Mouse (Mus musculus) kidney, embryonic 15.5 days (tissue): ENCODE results near the gene Nkd2. TPM values are rescaled to one million over a fixed set of nuclear protein-coding genes. Genes with fewer than 3 reads are reported as not detected.

Source experiments
- ATAC-seq: fragments of 200-750 bp; cut with Nextera tagmentation; replicated peaks from 2 replicates; pipeline ENCODE4 v1.8.0; 2017; ENCODE audit warnings: moderate TSS enrichment; ENCODE audit not compliant: low FRiP score
- H3K27ac ChIP-seq: fragments of 300-500 bp; sonication (generic); 2 replicates; pipeline ENCODE4 v1.5.1; 2015; ENCODE audit warnings: mild to moderate bottlenecking, inconsistent platforms
- H3K27me3 ChIP-seq: fragments of 300-500 bp; sonication (generic); 2 replicates; pipeline ENCODE4 v1.6.1; 2015; ENCODE audit warnings: inconsistent platforms
- H3K36me3 ChIP-seq: fragments of 300-500 bp; sonication (generic); 2 replicates; pipeline ENCODE4 v1.6.1; 2015; ENCODE audit warnings: inconsistent platforms
- H3K4me1 ChIP-seq: fragments of 300-500 bp; sonication (generic); 2 replicates; pipeline ENCODE4 v1.6.1; 2015; ENCODE audit warnings: inconsistent platforms
- H3K4me2 ChIP-seq: fragments of 300-500 bp; sonication (generic); 2 replicates; pipeline ENCODE4 v1.6.1; 2015; ENCODE audit warnings: moderate library complexity, mild to moderate bottlenecking, inconsistent platforms
- H3K4me3 ChIP-seq: fragments of 300-500 bp; sonication (generic); replicated peaks from 2 replicates; pipeline ENCODE4 v1.5.1; 2015; ENCODE audit warnings: mild to moderate bottlenecking, inconsistent platforms
- H3K9ac ChIP-seq: fragments of 300-500 bp; sonication (generic); 2 replicates; pipeline ENCODE4 v1.6.1; 2015; ENCODE audit warnings: mild to moderate bottlenecking, inconsistent platforms
- H3K9me3 ChIP-seq: fragments of 300-500 bp; sonication (generic); replicated peaks from 2 replicates; pipeline ENCODE4 v1.6.1; 2016; ENCODE audit warnings: inconsistent platforms
- WGBS: fragments of 180-500 bp; shearing (Covaris S2); methylation state at CpG from one replicate; pipeline ENCODE4 v1.1.7; 2015; ENCODE audit warnings: mixed read lengths; 5-methylcytosine and 5-hydroxymethylcytosine counted together
- polyA plus RNA-seq: library from polyadenylated mRNA; unstranded; fragments of >200 nt; fragmentation: Nextera tagmentation; extraction: Ambion mirVana; gene quantifications from 2 replicates; pipeline ENCODE4 v1.2.1, GENCODE M21; 2015

Gene Nkd2
- polyA plus RNA-seq, 1 experiment from 2014 or later = 6.2 TPM

DNA sequence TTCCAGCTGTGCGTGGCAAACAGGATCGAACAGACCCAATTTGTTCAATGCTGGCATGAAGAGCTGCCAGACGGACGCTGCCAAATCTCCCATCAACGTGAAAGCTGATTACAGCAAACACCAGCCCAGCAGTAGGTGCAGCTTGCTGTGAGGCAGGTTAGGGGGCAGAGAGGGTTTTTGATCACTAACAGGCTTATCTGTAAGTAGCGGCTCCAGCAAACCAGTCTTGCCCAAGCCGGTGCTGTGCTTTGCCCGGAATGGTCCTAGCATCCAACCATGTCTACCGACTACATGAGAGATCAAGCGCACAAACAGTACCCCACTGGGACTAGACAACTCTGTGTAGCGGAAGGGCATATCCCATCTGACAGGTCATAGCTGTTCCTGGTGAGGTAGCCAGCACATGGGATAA, 8.3 kb downstream of the Nkd2 start:
- no peaks in the 10 kb centered on the region for H3K36me3 ChIP-seq
- H3K27ac ChIP-seq = no peak overlapping the region
- H3K4me2 ChIP-seq = no peak overlapping the region
- 87% methylated on average over 11 of the region's 11 CpGs for WGBS
- H3K4me1 ChIP-seq = peaks cover 30% of the 10 kb centered on the region
- H3K9me3 ChIP-seq = no peaks in the 10 kb centered on the region
- H3K9ac ChIP-seq = no peak overlapping the region
- H3K27me3 ChIP-seq = no peaks in the 10 kb centered on the region
- ATAC-seq = no peak
- H3K4me3 ChIP-seq = no peak overlapping the region

DNA sequence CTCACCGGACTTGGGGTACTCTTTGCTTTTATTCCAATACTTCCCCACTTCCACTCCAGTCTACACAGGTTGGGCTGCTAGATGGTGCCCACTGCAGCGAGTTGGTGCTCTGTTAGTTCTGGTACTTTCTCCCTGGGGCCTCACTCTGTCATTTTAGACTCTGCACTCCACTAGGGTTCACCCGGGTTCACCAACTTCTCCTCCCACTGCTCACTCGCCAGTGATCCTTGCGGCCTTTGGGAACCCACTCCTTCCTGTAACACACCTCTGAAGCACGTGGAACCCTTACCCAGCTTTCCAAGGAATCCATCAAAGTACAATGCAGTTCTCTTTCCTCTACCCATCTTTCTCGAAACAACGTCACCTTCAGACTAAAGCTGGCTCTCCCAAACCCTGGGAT, 9.7 kb downstream of the Nkd2 start:
- H3K4me1 ChIP-seq = peaks cover 39% of the 10 kb centered on the region
- no peak overlapping the region for H3K4me3 ChIP-seq
- no peak overlapping the region for H3K9ac ChIP-seq
- no peak overlapping the region for H3K27ac ChIP-seq
- H3K4me2 ChIP-seq = no peak overlapping the region
- WGBS = 64% methylated on average over 8 of the region's 8 CpGs
- no peaks in the 10 kb centered on the region for H3K27me3 ChIP-seq
- no peaks in the 10 kb centered on the region for H3K36me3 ChIP-seq
- ATAC-seq = no peak; the same call in 1 of the 2 replicates
- H3K9me3 ChIP-seq = no peaks in the 10 kb centered on the region

GRCm38 (mm10) chr13:73836491-73836890, 10.9 kb downstream of the Nkd2 start:
- H3K9ac ChIP-seq = no peak overlapping the region
- no peaks in the 10 kb centered on the region for H3K36me3 ChIP-seq
- no peak overlapping the region for H3K27ac ChIP-seq
- H3K27me3 ChIP-seq = no peaks in the 10 kb centered on the region
- H3K4me1 ChIP-seq = peaks cover 39% of the 10 kb centered on the region
- H3K4me2 ChIP-seq = no peak overlapping the region
- no peak for ATAC-seq
- no peaks in the 10 kb centered on the region for H3K9me3 ChIP-seq
- 82% methylated on average over 6 of the region's 6 CpGs for WGBS
- no peak overlapping the region for H3K4me3 ChIP-seq

GRCm38 (mm10) chr13:73835791-73836190, 11.6 kb downstream of the Nkd2 start:
- Histone ChIP-seq H3K9me3 (no peaks in the 10 kb centered on the region), H3K27me3 (no peaks in the 10 kb centered on the region), H3K4me1 (peaks cover 39% of the 10 kb centered on the region), H3K9ac (no peak overlapping the region), H3K4me2 (no peak overlapping the region), H3K4me3 (no peak overlapping the region), H3K36me3 (no peaks in the 10 kb centered on the region), H3K27ac (no peak overlapping the region)
- ATAC-seq = no peak
- WGBS = 53% methylated on average over 4 of the region's 4 CpGs

DNA sequence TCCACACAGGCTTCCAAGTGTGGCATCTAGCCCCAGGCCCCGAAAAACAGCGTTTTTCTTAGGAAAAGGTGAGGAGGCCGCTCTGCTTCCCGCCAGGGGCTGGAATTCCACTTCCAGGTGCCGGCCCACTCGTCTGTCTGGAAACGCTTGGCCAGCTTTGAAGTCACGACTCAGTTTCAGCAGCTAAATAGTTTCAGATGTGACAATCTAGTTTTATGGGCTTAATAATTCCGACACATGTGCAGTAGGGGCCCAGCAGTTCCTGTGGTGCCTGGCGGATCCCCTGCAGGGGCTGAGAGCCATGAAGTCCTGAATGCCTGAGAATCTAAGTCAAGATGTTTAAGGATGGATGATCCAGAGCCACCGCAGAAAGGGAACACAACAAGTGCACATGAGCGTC, 13.6 kb downstream of the Nkd2 start:
- 27% methylated on average over 12 of the region's 12 CpGs for WGBS
- Histone ChIP-seq H3K27me3 (no peaks in the 10 kb centered on the region), H3K36me3 (no peaks in the 10 kb centered on the region), H3K4me1 (peaks cover 39% of the 10 kb centered on the region), H3K4me3 (no peak overlapping the region), H3K27ac (no peak overlapping the region), H3K4me2 (no peak overlapping the region), H3K9ac (no peak overlapping the region), H3K9me3 (no peaks in the 10 kb centered on the region)
- no peak for ATAC-seq

GRCm38 (mm10) chr13:73831486-73831885, 15.9 kb downstream of the Nkd2 start:
- H3K4me2 ChIP-seq = no peak overlapping the region
- peaks cover 27% of the 10 kb centered on the region for H3K4me1 ChIP-seq
- no peaks in the 10 kb centered on the region for H3K27me3 ChIP-seq
- H3K4me3 ChIP-seq = no peak overlapping the region
- WGBS = 0% methylated on average over 2 of the region's 2 CpGs
- no peaks in the 10 kb centered on the region for H3K36me3 ChIP-seq
- no peak for ATAC-seq
- no peak overlapping the region for H3K27ac ChIP-seq
- no peak overlapping the region for H3K9ac ChIP-seq
- no peaks in the 10 kb centered on the region for H3K9me3 ChIP-seq

- WGBS = 66% methylated on average over 8 of the region's 8 CpGs
- Histone ChIP-seq H3K4me2 (no peak overlapping the region), H3K9ac (no peak overlapping the region), H3K4me1 (peaks cover 6% of the 10 kb centered on the region; the same call in 1 of the 2 replicates), H3K36me3 (no peaks in the 10 kb centered on the region), H3K27ac (no peak overlapping the region), H3K27me3 (no peaks in the 10 kb centered on the region), H3K4me3 (no peak overlapping the region), H3K9me3 (no peaks in the 10 kb centered on the region)
- ATAC-seq = no peak
Measured at GRCm38 (mm10) chr13:73827243-73827642, 20.2 kb downstream of the Nkd2 start.

GRCm38 (mm10) chr13:73823711-73824110, 23.7 kb downstream of the Nkd2 start:
- WGBS = 68% methylated on average over 6 of the region's 6 CpGs
- no peak overlapping the region for H3K4me3 ChIP-seq

DNA sequence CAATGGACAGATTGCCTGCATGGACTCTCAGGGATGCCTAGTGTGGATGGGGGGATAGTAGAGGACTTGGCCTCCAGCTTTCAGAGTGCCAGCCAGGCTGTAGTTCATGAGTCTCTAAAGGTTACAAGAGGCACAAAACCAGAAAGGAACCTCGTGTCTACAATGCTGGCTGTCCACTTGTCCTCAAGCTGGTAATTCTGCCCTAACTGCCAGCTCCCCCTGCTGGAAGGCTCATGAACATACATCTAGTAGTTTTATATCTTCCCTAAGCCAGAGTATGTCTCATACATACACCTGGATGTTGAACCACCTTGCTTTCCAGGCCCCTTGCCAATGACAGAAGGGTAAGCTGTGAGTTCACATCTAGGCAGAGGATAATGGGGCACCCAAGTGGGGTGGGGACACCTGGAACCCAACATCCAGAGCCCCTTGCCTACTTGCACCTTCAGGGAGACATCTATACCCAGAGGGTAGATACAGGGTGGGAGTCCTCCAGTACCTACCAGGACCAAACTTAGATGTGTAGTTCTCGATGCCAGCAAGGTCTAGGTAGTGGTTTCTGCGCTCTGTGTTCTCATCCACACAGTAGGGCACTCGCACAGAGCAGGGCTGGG, 25.1 kb downstream of the Nkd2 start:
- Histone ChIP-seq H3K9me3 (no peaks in the 10 kb centered on the region), H3K27me3 (no peaks in the 10 kb centered on the region), H3K4me3 (no peak overlapping the region), H3K27ac (no peak overlapping the region), H3K4me1 (peaks cover 6% of the 10 kb centered on the region; the same call in 1 of the 2 replicates), H3K9ac (no peak overlapping the region), H3K4me2 (no peak overlapping the region), H3K36me3 (no peaks in the 10 kb centered on the region)
- no peak for ATAC-seq
- 66% methylated on average over 4 of the region's 4 CpGs for WGBS

More at GRCm38 (mm10) chr13:73823711-73824110, 23.7 kb downstream of the Nkd2 start:
- Histone ChIP-seq H3K27me3 (no peaks in the 10 kb centered on the region), H3K9ac (no peak overlapping the region), H3K4me2 (no peak overlapping the region), H3K9me3 (no peaks in the 10 kb centered on the region), H3K4me1 (peaks cover 6% of the 10 kb centered on the region; the same call in 1 of the 2 replicates), H3K27ac (no peak overlapping the region), H3K36me3 (no peaks in the 10 kb centered on the region)
- ATAC-seq = no peak

GRCm38 (mm10) chr13:73821251-73821650, 26.2 kb downstream of the Nkd2 start:
- no peaks in the 10 kb centered on the region for H3K27me3 ChIP-seq
- H3K27ac ChIP-seq = no peak overlapping the region
- no peak overlapping the region for H3K4me3 ChIP-seq
- 0 out of 2 replicates have a peak, but pooled peaks cover 2% of the 10 kb centered on the region for H3K36me3 ChIP-seq
- no peak overlapping the region for H3K9ac ChIP-seq
- H3K4me2 ChIP-seq = no peak overlapping the region
- 84% methylated on average over 7 of the region's 7 CpGs for WGBS
- peaks cover 11% of the 10 kb centered on the region for H3K4me1 ChIP-seq
- no peak for ATAC-seq
- no peaks in the 10 kb centered on the region for H3K9me3 ChIP-seq

- no peaks in the 10 kb centered on the region for H3K9me3 ChIP-seq
- H3K9ac ChIP-seq = no peak overlapping the region
- no peak for ATAC-seq
- no peak overlapping the region for H3K27ac ChIP-seq
- H3K27me3 ChIP-seq = no peaks in the 10 kb centered on the region
- no peak overlapping the region for H3K4me2 ChIP-seq
- H3K4me1 ChIP-seq = peaks cover 17% of the 10 kb centered on the region
- H3K4me3 ChIP-seq = no peak overlapping the region
- peaks cover 21% of the 10 kb centered on the region for H3K36me3 ChIP-seq
- WGBS = 70% methylated on average over 3 of the region's 3 CpGs
Measured at GRCm38 (mm10) chr13:73818921-73819320, 28.5 kb downstream of the Nkd2 start.

DNA sequence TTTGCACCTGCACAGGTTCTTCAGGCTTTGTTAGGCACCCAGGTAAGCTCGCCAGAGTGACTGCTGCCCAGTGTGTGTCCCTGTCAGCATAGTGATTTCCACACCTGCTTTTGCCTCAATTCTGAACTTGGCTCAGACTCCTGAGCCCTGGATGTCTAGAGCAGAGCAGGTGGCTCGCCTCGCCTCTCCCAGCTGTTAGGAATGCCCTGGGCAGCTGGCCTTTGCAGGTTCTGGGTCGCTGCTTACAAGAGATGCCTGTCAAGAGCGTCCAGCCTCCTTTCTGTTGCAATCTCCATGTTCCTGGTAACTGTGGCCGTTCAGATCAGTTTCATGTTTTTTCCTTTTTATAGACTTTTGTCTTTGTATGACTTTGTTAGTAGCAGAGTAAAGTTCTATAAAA, 31.1 kb downstream of the Nkd2 start:
- Histone ChIP-seq H3K27ac (peak overlapping the region; percentile 51), H3K4me1 (peaks cover 15% of the 10 kb centered on the region), H3K9me3 (no peaks in the 10 kb centered on the region), H3K4me3 (no peak overlapping the region), H3K36me3 (peaks cover 47% of the 10 kb centered on the region), H3K27me3 (no peaks in the 10 kb centered on the region), H3K9ac (no peak overlapping the region), H3K4me2 (no peak overlapping the region)
- peak; percentile 79 for ATAC-seq
- WGBS = 43% methylated on average over 6 of the region's 6 CpGs

DNA sequence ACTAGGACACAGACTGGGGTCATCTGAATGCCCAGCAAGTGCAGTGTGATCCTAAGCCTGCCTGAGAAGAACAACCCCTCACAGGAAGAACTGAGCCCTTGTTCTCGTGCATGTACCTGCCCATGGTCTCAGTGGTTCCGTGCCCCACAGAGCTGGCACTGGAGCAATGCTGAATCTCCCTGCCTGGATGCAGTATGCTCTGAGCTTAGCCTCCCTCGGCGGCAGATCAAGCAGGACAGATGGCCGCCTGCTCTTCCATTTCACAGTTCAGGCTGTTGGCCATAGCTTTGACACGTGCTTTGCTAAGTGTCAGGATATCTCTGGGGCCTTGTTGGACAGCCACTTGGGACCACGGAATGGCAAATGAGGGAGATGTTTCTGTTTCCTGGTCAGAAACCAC, 33.2 kb downstream of the Nkd2 start:
- Histone ChIP-seq H3K4me2 (no peak overlapping the region), H3K4me3 (no peak overlapping the region), H3K9me3 (no peaks in the 10 kb centered on the region), H3K27ac (no peak overlapping the region), H3K4me1 (peaks cover 15% of the 10 kb centered on the region), H3K27me3 (no peaks in the 10 kb centered on the region), H3K36me3 (peaks cover 68% of the 10 kb centered on the region), H3K9ac (no peak overlapping the region)
- WGBS = 85% methylated on average over 7 of the region's 7 CpGs
- no peak for ATAC-seq
